Mouse (Mus musculus) activated CD4-positive, CD25-positive, alpha-beta regulatory T cell, adult 4 months (primary cell): ENCODE results near the gene Ubr3. TPM values are rescaled to one million over a fixed set of nuclear protein-coding genes. Genes with fewer than 3 reads are reported as not detected.
"Not testable (repeated sequence)": the region's sequence is repeated elsewhere in the genome, so short reads cannot be mapped to it uniquely, and the experiment has no call there.

Experiments
- ATAC-seq: one replicate; pipeline ENCODE4 v1.8.0; 2017
- polyA plus RNA-seq, 2 experiments: library from polyadenylated mRNA; unstranded; fragments of 100-300 nt; shearing (Covaris generic); gene quantifications; one replicate each; pipeline ENCODE4 v1.2.1; 2017

Gene Ubr3
- polyA plus RNA-seq, 2 experiments from 2014 or later = 13.1 to 16.7 TPM

GRCm38 (mm10) chr2:69912801-69913200 lies 15.8 kb downstream of the Ubr3 start:
- ATAC-seq = no peak

GRCm38 (mm10) chr2:69917301-69917700 lies 20.3 kb downstream of the Ubr3 start:
- no peak for ATAC-seq

GRCm38 (mm10) chr2:69924943-69925342 lies 27.9 kb downstream of the Ubr3 start:
- no peak for ATAC-seq

DNA sequence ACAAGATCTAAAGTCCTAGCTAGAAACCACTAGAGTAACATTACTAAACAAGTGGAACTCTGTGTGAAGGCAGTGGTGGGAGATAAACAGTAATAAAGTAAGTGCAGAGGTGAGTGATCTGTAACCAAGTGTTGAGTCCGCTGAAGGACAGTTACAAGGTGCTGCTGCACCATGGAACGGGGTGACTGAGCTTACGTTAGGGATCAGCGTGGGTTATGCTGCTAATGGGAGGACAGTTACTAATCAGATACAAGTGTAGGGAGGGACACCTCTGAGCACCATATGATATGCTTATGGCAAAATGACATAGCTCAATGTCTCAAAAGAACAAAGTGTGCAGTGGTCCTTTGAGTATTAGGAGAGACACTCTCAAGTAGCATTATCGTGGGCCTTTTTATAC lies 39.3 kb downstream of the Ubr3 start:
- ATAC-seq = no peak

- ATAC-seq = no peak
These were observed 42.2 kb downstream of the Ubr3 start for GRCm38 (mm10) chr2:69939226-69939625.

DNA sequence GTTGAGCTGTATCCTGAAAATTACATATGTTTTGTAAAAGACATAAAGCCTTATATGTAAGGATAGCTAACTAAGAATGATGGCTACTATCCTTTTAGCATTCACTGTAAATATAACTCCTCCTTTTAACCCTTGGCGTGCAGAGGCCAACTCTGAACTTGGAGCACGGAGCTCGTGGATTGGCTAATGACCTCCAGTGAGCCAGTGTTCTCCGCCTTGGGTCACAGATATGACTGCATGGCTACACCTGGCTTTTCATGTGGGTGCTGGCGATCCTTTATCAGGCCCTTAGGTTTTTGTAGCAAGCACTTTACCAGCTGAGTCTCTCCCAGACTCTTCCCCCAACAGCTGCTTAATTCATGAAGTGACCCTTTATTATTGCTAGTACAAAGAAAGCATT lies 42.6 kb downstream of the Ubr3 start:
- no peak for ATAC-seq

DNA sequence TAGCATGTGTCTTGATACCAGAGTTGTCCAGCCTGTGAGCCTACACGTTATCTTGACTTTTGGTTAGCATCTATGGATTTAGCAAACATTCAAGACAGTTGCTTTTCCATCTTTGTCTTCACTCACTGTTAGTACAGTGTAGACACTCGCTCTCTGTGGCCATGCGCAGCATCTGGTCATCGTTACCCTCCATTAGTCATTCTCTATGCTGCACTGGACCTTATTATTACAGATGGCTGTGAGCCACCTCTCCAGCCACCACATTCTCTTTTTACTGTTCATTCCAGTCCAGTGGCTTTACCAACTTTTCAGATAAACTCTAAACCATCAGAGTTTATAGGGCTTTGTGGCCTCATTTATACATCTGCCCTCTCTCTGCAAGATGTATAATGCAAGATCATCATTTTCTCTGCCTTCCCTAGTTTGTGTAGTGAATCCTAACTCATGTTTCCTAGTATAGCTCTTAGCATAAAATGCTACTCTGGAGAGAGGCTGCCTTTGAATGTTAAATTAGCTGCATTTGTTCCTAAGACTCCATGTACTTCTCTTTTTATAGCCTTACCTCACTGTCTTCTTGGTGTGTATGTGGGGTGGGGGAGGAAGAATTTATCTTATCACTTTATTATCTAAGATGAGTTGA lies 44.5 kb downstream of the Ubr3 start:
- no peak for ATAC-seq

- ATAC-seq = no peak
These were observed 55.8 kb downstream of the Ubr3 start for GRCm38 (mm10) chr2:69952849-69953248.

DNA sequence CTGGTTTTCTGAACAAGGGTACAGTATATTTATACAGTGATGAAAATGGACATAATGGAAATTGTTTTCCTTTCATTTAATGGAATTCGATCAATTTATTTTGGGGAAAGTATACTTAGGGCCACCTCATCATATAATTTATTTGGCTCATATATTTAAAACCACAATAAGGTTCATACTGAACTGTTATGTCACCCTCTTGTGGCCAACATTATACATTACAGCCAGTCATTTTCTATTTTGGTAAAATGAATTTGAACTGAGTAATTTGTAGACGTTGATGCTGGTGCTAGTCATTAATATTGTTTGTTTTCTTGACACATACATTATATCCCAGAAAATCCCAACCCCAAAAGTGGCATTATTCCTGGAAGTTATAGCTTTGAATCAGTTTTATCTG lies 58.6 kb downstream of the Ubr3 start:
- ATAC-seq = peak; percentile 61

DNA sequence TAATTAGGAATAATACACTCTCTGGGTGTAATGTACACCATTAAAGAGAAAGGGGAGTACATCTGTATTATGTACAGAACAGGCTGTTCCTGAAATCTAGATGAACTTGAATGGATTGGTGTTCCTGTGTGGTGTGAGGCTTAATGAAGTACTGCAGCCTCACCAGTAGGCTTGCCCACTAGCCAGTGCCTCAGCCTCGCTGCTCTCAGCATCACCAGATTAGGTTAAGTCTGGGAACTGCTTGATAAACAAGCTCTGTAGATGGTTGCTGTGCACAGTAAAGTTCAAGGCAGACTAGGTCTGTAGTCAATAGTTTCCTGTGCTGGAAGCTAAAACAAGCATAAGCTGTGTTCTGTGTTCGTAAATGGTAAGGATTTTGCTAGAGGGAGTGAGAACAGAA lies 60.6 kb downstream of the Ubr3 start:
- ATAC-seq = no peak

- no peak for ATAC-seq
These were observed 77.8 kb downstream of the Ubr3 start for GRCm38 (mm10) chr2:69974896-69975295.

DNA sequence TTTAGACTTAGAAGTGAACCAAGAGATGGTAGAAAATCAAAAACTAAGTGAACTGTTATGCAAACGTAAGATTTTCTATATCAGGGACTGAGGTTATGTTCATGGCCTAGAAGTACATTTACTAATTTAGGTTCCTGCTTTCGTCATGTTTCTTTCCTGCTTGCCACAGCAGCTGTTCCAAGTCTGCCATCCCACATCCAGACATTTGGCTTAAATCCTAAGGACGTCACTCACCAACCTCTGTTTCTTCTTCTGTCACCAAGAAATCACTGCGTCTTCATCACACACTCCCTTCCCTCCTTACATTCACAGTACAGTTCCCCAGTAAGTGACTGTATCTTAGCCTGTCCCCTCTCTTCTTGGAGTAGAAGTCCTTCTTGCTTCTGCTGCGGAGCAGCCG lies 92.2 kb downstream of the Ubr3 start:
- ATAC-seq = no peak

DNA sequence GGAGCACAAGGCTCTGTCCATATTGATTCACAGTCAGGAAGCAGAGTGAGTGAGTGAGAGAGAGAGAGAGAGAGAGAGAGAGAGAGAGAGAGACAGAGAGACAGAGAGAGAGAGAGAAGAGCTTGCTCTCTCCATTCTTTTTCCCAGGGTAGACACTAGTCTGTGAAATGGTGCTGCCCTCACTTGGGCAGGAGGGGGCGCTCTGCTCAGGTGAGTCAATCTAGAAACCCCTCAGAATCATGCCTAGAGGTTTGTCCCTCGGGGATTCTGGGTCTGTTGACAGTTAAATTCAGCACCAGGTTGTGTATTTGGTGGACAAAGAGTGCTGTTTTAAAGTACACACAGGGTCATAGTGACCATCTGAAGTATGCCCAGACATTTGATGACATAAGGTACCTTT lies 93.6 kb downstream of the Ubr3 start:
- no peak for ATAC-seq

- ATAC-seq = not testable (repeated sequence)
These were observed 97.2 kb downstream of the Ubr3 start for GRCm38 (mm10) chr2:69994082-69994736.

GRCm38 (mm10) chr2:69994779-69995178 lies 97.7 kb downstream of the Ubr3 start:
- ATAC-seq = peak; percentile 84

DNA sequence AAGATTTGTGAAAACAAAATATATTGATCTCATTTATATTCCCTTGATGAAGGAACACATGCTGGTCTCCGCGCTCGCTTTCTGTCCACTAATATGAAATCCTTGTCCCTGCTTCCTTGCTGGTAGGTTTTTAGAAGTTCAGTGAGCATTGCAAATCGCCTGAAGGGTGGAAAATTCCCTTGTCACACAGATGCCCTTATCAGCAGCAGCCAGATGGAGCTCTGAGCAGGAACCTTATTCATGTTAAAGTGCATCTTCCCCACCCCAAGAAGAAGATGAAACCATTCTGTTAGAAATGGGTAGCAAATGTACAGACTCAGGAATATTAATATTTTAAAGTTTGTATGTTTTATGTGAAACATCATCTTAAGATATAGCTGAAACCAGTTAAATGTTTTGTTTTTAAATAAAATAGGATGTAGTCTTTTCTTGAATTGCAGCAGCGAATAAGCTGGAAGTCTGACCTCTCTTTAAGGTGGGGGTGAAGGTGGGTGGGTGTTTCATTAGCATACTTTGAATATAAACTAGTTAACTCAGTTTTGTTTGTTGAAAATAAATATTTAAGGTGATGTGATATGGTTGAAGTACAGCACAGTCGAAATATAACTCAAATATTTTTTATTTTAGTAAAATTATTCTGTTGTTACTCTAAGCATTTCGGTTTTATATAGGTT lies 102.2 kb downstream of the Ubr3 start:
- no peak for ATAC-seq

DNA sequence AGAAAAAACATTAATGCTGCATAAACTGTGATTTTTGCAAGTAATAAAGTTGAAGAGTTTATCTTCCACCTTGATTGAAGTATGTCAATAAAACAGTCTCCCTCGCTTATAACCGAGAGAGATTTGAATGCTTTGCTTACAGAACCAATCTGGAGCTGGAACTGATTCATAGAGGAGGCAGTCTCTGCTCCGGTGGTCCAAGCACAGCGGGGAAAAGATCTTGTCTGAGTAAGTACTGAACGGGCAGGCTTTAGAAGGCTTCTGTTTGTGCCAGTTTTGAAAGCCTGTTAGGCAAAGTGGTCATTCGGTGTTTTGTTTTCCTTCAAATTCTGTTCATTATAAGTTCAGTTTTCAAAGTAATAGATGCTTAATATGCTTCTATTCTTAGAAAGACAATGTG lies 103.3 kb downstream of the Ubr3 start:
- ATAC-seq = no peak

DNA sequence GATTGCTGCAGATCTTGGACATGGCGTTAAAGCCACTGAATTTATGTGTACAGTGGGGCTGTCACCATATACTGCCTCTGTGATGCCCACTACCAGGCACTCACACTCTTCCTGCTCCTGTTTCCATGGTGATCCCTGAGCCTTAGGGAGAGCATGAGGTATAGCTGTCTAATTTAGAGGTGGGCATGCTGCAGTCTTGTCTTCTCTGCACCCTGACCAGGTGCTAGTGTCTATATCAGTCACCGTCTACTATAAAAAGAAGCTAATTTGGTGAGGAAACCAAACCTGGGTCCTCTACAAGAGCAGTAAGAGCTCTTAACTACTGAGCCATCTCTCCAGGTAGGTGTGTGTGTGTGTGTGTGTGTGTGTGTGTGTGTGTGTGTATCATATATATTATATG lies 109.4 kb downstream of the Ubr3 start:
- no peak for ATAC-seq

GRCm38 (mm10) chr2:70012941-70013340 lies 115.9 kb downstream of the Ubr3 start:
- ATAC-seq = no peak

- no peak for ATAC-seq
These were observed 121.2 kb downstream of the Ubr3 start for GRCm38 (mm10) chr2:70018236-70018635.

GRCm38 (mm10) chr2:70024454-70024853 lies 127.4 kb downstream of the Ubr3 start:
- no peak for ATAC-seq

DNA sequence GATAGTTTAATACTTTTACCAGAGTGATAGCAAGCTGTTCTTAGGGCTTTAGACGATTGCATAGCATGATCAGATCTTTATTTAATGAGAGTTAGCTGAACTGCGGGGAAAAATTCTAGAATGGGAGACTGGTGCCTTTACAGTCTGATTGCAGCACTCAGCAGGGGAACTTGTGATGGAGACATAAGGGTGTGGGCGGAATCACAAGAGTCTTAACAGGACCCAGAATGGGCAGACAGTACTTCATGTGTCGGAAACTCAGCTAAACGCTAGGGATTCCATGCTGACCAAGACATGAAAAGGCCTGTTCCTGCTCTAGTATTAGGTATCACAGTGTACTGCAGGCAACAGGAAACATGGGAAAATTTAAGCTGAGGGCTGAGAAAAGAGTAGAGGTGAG lies 128.7 kb downstream of the Ubr3 start:
- ATAC-seq = no peak

DNA sequence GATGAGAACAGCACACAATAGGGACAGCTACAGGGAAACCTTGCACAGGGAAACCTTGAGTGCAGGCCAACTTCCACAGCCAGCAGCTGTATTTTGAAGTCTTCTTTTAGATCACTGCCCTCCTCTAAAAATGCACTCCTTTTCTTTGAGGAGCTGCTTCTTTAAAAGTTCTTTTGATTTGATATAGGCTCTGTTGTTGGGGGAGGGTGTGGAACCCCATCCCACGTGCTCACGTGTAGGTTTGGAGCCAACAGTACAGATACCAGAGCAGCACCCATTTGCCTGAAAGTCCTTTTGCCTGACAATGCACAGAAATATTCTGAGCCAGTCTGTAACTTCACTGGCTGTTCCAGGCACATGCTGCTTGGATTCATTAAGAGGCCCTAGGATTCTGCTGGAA lies 134.4 kb downstream of the Ubr3 start:
- no peak for ATAC-seq

GRCm38 (mm10) chr2:70034895-70035294 lies 137.8 kb downstream of the Ubr3 start:
- no peak for ATAC-seq
